Mouse (Mus musculus) gastrocnemius, postnatal 4 days (tissue): ENCODE measurements at regions not wholly inside any gene's neighbourhood (a gene's known extent, or its start where the extent isn't known, plus 50 kb on each side); places are given as distances from the start of the nearest gene placed in this dataset.
"Not testable (repeated sequence)": the region's sequence is repeated elsewhere in the genome, so short reads cannot be mapped to it uniquely, and the experiment has no call there.

Source experiments
- DNase-seq, 2 experiments: peaks; one replicate each; pipeline ENCODE4 v3.0.0; 2021 to 2022; ENCODE audit warnings: low spot score in 2 of 2, mixed read lengths in 2 of 2

- DNase-seq, result peak in 1 of 2 experiments; percentile 66
Measured at GRCm38 (mm10) chr7:111969198-111969887, 54.0 kb upstream of the Usp47 start.

- no peak for DNase-seq
Measured at GRCm38 (mm10) chr7:111968261-111968660, 55.0 kb upstream of the Usp47 start.

- DNase-seq, result no peak
Measured at GRCm38 (mm10) chr7:111966716-111967115, 56.6 kb upstream of the Usp47 start.

GRCm38 (mm10) chr7:111963969-111964368, 59.3 kb upstream of the Usp47 start:
- DNase-seq, result no peak

GRCm38 (mm10) chr7:111959977-111960376, 63.3 kb upstream of the Usp47 start:
- DNase-seq, result no peak

GRCm38 (mm10) chr7:111956671-111957070, 66.6 kb upstream of the Usp47 start:
- DNase-seq, result no peak

- no peak for DNase-seq
Measured at GRCm38 (mm10) chr7:111939631-111940030, 83.7 kb upstream of the Usp47 start.

- no peak for DNase-seq
Measured at GRCm38 (mm10) chr7:111937547-111937946, 85.8 kb upstream of the Usp47 start.

GRCm38 (mm10) chr7:111937102-111937501, 86.2 kb upstream of the Usp47 start:
- DNase-seq, result no peak

- no peak for DNase-seq
Measured at GRCm38 (mm10) chr7:111932725-111933124, 90.6 kb upstream of the Usp47 start.

- no peak for DNase-seq
Measured at GRCm38 (mm10) chr7:111919961-111920360, 103.3 kb upstream of the Usp47 start.

- DNase-seq, result peak in 1 of 2 experiments; percentile 2
Measured at GRCm38 (mm10) chr7:111903741-111904231, 119.5 kb upstream of the Usp47 start.

GRCm38 (mm10) chr7:111897016-111897415, 117.2 kb upstream of the Galnt18 start:
- no peak for DNase-seq

GRCm38 (mm10) chr7:111896255-111896654, 116.5 kb upstream of the Galnt18 start:
- peak in 1 of 2 experiments; percentile 47 for DNase-seq

- no peak for DNase-seq
Measured at GRCm38 (mm10) chr7:111882991-111883390, 103.2 kb upstream of the Galnt18 start.

GRCm38 (mm10) chr7:111880067-111880675, 100.4 kb upstream of the Galnt18 start:
- no peak for DNase-seq

GRCm38 (mm10) chr7:111877591-111877990, 97.8 kb upstream of the Galnt18 start:
- DNase-seq, result no peak

GRCm38 (mm10) chr7:111875949-111876348, 96.2 kb upstream of the Galnt18 start:
- DNase-seq, result no peak

- no peak for DNase-seq
Measured at GRCm38 (mm10) chr7:111869337-111869736, 89.6 kb upstream of the Galnt18 start.

GRCm38 (mm10) chr7:111863035-111863434, 83.3 kb upstream of the Galnt18 start:
- no peak for DNase-seq

- not testable (repeated sequence) for DNase-seq
Measured at GRCm38 (mm10) chr7:111858291-111858690, 78.5 kb upstream of the Galnt18 start.

- no peak for DNase-seq
Measured at GRCm38 (mm10) chr7:111856977-111857376, 77.2 kb upstream of the Galnt18 start.

GRCm38 (mm10) chr7:111855309-111855708, 75.5 kb upstream of the Galnt18 start:
- DNase-seq, result no peak
